Mouse (Mus musculus): ENCODE data around the gene Maea. TPM values are rescaled to one million over a fixed set of nuclear protein-coding genes. Genes with fewer than 3 reads are reported as not detected.
"Not testable (repeated sequence)": the region's sequence is repeated elsewhere in the genome, so short reads cannot be mapped to it uniquely, and the experiment has no call there.

The Maea gene
- 100 to 1,000 TPM in 2 of 4 experiments, 10 to 100 TPM in 2; 95.1 to 105 (median 98.5) TPM for total RNA-seq (2022)

DNA sequence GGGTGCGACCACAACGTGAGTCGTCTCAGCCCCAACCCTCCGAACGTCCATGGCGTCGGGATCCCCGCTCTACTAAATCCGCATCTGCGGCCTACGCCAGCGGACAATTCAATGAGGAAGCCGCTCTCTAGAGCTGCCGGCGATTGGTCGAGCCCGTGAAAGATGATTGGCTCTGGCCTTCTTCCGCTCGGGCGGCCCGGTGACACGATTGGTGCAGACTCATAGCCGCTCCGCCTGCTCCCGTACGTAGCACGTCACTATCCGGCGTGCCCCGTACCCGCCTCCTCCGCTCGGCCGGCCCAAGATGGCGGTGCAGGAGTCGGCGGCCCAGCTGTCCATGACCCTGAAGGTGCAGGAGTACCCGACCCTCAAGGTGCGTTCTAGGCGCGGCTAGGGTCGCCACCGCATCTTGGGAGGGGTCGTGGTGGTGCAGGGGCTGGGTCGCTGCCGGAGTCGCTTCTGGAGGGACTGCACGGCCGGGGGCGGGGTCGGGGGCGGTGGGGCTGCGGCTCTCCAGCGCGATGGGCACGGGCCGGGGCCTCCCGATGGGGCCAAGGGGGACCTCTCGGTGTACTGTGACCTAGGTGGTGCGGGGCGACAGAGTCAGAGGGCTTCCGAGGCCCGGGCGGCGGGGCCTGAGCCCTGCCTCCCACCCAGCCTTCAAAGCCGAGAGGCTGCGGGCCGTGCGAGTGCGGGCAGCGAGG lies at the start of gene Maea:
Maea (plus strand) TSS at position 237 of the 704 bp plus-strand sequence.
- peak; percentile 97 to 98 for DNase-seq (ENCODE audit: low spot score in 2 of 2)

DNA sequence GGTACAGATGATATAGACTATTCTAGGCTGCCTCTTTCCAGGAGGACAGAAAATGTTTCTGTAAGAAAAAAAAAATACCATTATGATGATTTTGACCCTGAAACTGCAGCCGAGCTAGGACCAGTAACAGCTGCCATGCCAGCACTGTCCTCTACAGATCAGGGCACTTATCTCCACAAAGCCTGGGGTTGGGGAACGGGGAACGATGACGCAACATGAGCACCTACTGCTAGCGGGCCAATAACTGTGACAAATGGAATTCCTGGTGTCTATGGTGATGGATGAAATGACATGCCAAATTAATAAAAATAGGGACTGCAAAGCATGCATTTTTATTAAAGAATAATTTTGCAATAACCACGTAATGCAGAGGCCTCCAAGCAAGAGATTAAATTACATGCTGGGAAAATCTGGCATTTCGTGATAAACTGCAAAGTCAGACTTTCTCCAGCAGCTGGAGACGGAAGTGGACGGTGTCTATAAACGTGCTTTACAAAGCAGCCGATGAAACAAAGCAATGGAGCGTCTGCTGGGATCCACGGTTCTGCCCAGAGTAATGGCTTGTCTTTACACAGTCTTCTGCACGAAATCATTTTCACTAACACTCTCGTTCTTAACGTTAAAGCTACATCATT lies 41.4 kb upstream of the Maea start:
- DNase-seq (ENCODE audit: low spot score in 2 of 2), result no peak

GRCm38 (mm10) chr5:33297164-33297563 lies 38.1 kb upstream of the Maea start:
- no peak for DNase-seq (ENCODE audit: low spot score in 2 of 2)

- DNase-seq (ENCODE audit: low spot score in 2 of 2), result no peak
Measured at GRCm38 (mm10) chr5:33301801-33302200, 33.5 kb upstream of the Maea start.

DNA sequence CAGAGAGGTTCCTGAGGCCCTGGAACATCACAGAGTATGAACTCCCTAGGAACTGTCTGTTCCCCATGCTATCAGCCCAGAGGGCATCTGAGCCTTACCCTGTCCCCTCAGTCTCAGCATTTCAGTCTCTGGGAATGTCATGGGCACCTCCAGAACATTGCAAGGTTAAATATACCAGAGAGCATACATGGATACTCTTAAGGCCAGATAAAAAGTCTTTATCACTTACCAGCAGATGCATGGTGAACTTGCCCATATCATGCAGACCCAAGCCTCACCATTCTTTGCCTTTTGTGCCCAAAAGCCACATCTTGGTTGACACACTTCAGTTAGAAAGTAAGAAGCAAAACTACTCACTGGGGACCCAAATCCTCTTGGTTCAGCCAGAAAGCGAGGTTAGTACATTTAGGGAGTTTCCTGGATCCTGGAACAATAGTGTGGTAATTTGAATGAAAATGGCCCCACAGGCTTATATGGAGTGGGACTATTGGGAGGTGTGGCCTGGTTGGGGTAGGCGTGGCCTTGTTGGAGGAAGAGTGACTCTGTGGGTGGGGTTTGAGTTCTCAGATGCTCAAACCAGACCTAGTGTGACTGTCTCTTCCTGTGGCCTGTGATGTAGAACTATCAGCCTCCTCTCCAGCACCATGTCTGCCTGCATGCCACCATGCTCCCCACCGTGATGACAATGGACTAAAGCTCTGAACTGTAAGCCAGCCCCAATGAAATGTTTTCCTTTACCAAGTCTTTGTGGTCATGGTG lies 24.4 kb upstream of the Maea start:
- no peak for DNase-seq (ENCODE audit: low spot score in 2 of 2)

DNA sequence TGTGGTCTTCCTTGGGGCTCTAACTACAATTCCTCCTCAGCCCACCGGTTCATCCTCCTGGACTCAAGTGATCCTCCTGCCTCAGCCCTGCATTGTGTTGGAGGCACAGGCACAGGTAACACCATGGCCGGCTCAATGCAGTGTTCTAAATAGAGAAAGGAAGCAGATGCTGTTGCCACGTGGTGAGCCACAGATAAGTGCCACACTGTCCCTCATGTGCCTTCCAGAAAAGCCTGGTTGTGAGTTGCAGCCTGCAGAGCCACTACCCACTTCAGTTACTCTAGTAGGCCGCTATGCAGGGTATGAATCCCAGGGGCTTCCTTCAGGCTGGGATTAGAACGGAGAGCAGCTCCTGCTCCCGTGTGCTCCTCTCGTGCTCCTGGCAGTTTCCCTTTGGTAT lies 23.1 kb upstream of the Maea start:
- DNase-seq (ENCODE audit: low spot score in 2 of 2), result no peak

GRCm38 (mm10) chr5:33324491-33324890 lies 10.8 kb upstream of the Maea start:
- no peak for DNase-seq (ENCODE audit: low spot score in 2 of 2)

- no peak for DNase-seq (ENCODE audit: low spot score in 2 of 2)
Measured at GRCm38 (mm10) chr5:33334381-33335272, 682 bp upstream of the Maea start.

DNA sequence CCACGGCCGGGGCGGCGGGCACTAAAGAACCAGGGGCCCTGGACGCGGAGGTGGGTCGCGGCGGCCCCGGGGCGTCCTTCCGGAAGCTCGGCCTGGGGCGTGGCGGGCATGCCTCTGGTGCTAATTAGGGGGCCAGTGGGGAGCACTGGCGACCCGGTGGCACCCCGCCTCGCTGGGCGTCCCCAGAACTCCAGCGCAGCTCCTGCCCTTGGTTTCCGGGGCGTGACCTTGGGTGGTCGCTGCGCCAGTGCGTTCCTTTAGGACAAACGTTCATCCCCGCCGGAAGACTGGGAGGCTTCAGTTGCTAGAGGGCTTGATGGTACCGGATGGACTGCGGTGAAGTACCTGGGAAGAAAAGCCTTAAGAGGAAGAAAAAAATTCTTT lies 660 bp downstream of the Maea start:
- no peak for DNase-seq (ENCODE audit: low spot score in 2 of 2)

- DNase-seq (ENCODE audit: low spot score in 2 of 2), result no peak
Measured at GRCm38 (mm10) chr5:33337206-33337605, 1.9 kb downstream of the Maea start.

- DNase-seq (ENCODE audit: low spot score in 2 of 2), result no peak
Measured at GRCm38 (mm10) chr5:33341165-33341564, 5.9 kb downstream of the Maea start.

- DNase-seq (ENCODE audit: low spot score in 2 of 2), result not testable (repeated sequence)
Measured at GRCm38 (mm10) chr5:33342248-33342647, 6.9 kb downstream of the Maea start.

DNA sequence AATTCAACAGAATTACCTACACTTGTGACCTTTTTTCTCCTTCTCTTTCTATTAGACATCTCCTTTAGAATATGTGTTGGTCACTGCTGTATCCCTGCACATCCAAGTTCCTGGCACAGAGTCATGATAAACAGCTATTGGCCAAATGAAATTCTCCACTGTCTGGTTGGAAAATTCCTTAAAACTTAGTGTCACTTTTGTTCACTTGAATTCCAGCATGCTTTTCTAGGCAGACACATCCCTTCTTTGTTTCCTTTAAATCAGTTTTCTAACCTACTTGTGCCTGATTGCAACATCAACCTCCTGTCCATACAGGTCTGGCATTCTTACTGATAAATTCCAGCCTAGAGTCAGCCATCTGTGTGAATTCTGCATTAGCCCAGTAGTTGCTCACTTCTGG lies 7.5 kb downstream of the Maea start:
- DNase-seq (ENCODE audit: low spot score in 2 of 2), result no peak

- DNase-seq (ENCODE audit: low spot score in 2 of 2), result no peak
Measured at GRCm38 (mm10) chr5:33343571-33343970, 8.3 kb downstream of the Maea start.

- DNase-seq (ENCODE audit: low spot score in 2 of 2), result no peak
Measured at GRCm38 (mm10) chr5:33344070-33344469, 8.8 kb downstream of the Maea start.

DNA sequence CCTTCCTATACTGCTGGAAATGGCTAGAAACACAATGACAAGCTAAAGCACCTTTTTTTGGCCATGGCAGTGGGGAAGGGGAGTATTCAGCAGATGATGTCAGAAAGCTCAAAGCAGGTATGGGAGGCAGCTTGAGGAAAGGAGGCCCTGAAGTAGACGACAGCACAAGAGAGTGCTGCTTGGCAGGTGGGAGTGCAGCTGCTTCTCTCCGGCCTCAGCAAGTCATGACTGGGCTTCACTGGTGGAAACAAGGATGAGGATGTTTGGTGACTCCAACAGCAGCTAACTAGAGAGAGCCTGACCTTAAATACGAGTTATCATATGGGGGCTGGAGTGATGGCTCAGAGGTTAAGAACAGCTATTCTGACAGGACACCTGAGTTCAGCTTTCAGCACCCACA lies 12.3 kb downstream of the Maea start:
- no peak for DNase-seq (ENCODE audit: low spot score in 2 of 2)

DNA sequence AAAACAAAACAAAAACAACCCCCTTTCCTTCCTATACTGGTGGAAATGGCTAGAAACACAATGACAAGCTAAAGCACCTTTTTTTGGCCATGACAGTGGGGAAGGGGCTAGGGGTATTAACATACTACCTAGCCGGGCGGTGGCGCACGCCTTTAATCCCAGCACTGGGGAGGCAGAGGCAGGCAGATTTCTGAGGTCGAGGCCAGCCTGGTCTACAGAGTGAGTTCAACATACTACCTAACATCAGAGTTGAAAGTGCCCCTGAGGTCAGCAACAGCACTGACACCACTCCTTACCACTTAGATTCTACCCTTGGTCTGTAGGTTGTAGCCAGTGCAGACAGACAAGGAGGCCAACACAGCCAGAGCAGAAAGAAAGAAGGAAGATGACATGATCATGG lies 13.9 kb downstream of the Maea start:
- no peak for DNase-seq (ENCODE audit: low spot score in 2 of 2)

GRCm38 (mm10) chr5:33349706-33350105 lies 14.4 kb downstream of the Maea start:
- DNase-seq (ENCODE audit: low spot score in 2 of 2), result no peak

- no peak for DNase-seq (ENCODE audit: low spot score in 2 of 2)
Measured at GRCm38 (mm10) chr5:33351556-33352272, 16.4 kb downstream of the Maea start.

- no peak for DNase-seq (ENCODE audit: low spot score in 2 of 2)
Measured at GRCm38 (mm10) chr5:33352273-33352645, 16.9 kb downstream of the Maea start.

DNA sequence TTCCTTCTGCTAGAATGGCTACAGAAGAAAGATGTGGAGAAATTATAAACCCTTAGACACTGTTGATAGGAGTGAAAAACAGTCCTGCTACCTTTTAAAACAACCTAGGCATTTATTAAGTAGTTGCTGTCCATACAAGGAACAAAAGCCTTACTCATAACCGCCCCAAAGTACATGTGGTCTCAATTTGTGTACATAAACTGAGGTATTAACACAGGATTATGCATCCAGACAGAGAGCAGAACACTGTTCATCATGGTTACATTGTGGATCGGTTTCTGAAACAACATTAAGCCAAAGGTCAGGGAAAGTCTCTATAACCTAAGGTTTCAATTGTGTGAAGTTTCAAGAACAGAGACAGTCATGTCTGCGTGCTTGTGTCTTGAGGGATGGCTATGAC lies 17.7 kb downstream of the Maea start:
- DNase-seq (ENCODE audit: low spot score in 2 of 2), result no peak
